Mouse (Mus musculus) CH12.LX (cell line): ENCODE measurements around the gene Rac3. TPM values are rescaled to one million over a fixed set of nuclear protein-coding genes. Genes with fewer than 3 reads are reported as not detected.

Experiments used
- DNase-seq: peaks from one replicate; pipeline ENCODE4 v3.0.0-alpha.2; 2013; ENCODE audit errors: extremely low read depth
- H3K27ac ChIP-seq: 2 replicates; pipeline ENCODE4 v1.5.1; 2012; ENCODE audit warnings: low read depth, mild to moderate bottlenecking, control low read depth, moderate library complexity; ENCODE audit not compliant: insufficient read depth
- H3K27me3 ChIP-seq: replicated peaks from 2 replicates; pipeline ENCODE3; 2012; ENCODE audit warnings: inconsistent platforms
- H3K36me3 ChIP-seq, 2 experiments: replicated peaks in 1 of 2; 2 replicates each; pipeline versions ENCODE3 to v1.6.1; 2012; ENCODE audit warnings: inconsistent platforms in 1 of 2, low read length in 1 of 2, mild to moderate bottlenecking in 1 of 2, mixed read lengths in 1 of 2, moderate library complexity in 1 of 2; ENCODE audit not compliant: control insufficient read depth in 1 of 2, insufficient read depth in 1 of 2
- H3K4me1 ChIP-seq, 2 experiments: 2 replicates each; pipeline ENCODE4 v1.6.1; 2012; ENCODE audit warnings: inconsistent platforms in 1 of 2, moderate library complexity in 1 of 2; ENCODE audit not compliant: insufficient read depth in 2 of 2, control insufficient read depth in 1 of 2
- H3K4me2 ChIP-seq: 2 replicates; pipeline ENCODE4 v1.6.1; 2012; ENCODE audit warnings: low read depth, mild to moderate bottlenecking, control low read depth; ENCODE audit not compliant: poor library complexity, insufficient read depth, severe bottlenecking
- H3K4me3 ChIP-seq, 3 experiments: fragments of 150-350 bp in 1 of 3; sonication (generic) in 1 of 3; replicated peaks in 1 of 3; 2 replicates each; pipeline versions ENCODE3 to v1.5.1; 2011 to 2012; ENCODE audit warnings: low read depth in 2 of 3, low read length in 2 of 3, mild to moderate bottlenecking in 2 of 3, moderate library complexity in 2 of 3, control low read depth in 1 of 3, improper control_type of control experiment in 1 of 3, inconsistent platforms in 1 of 3, mixed read lengths in 1 of 3; ENCODE audit not compliant: poor library complexity in 1 of 3
- H3K79me2 ChIP-seq: replicated peaks from 2 replicates; pipeline ENCODE4 v1.6.1; 2012; ENCODE audit warnings: mild to moderate bottlenecking, moderate library complexity; ENCODE audit not compliant: control insufficient read depth, poor library complexity, insufficient read depth, severe bottlenecking; ENCODE audit errors: extremely low read depth
- H3K9ac ChIP-seq: 2 replicates; pipeline ENCODE4 v1.6.1; 2012; ENCODE audit warnings: low read depth, mild to moderate bottlenecking, control low read depth, moderate library complexity; ENCODE audit not compliant: insufficient read depth
- H3K9me3 ChIP-seq: replicated peaks from 2 replicates; pipeline ENCODE3; 2012; ENCODE audit warnings: low read length, inconsistent platforms, mixed read lengths
- BHLHE40 ChIP-seq: IDR thresholded peaks from 2 replicates; pipeline ENCODE4 v1.6.1; 2011; ENCODE audit warnings: mild to moderate bottlenecking, low read depth, low read length, improper control_type of control experiment
- CHD1 ChIP-seq: IDR thresholded peaks from 2 replicates; pipeline ENCODE4 v1.6.1; 2012; ENCODE audit warnings: low read depth, low read length, improper control_type of control experiment, inconsistent platforms
- CHD2 ChIP-seq: IDR thresholded peaks from 2 replicates; pipeline ENCODE4 v1.6.1; 2011; ENCODE audit warnings: low read length, improper control_type of control experiment
- ELF1 ChIP-seq: IDR thresholded peaks from 2 replicates; pipeline ENCODE4 v1.6.1; 2014; ENCODE audit warnings: low read depth, mild to moderate bottlenecking, inconsistent platforms, low read length, improper control_type of control experiment
- EP300 ChIP-seq: IDR thresholded peaks from 2 replicates; pipeline ENCODE4 v1.6.1; 2011; ENCODE audit warnings: low read length, improper control_type of control experiment
- ETS1 ChIP-seq: conservative IDR thresholded peaks from 2 replicates; pipeline ENCODE4 v1.6.1; 2012; ENCODE audit warnings: low read depth, mild to moderate bottlenecking, inconsistent platforms, low read length, improper control_type of control experiment, moderate library complexity
- HCFC1 ChIP-seq: IDR thresholded peaks from 2 replicates; pipeline ENCODE4 v1.6.1; 2012; ENCODE audit warnings: low read depth, mild to moderate bottlenecking, inconsistent platforms, low read length, improper control_type of control experiment
- IRF4 ChIP-seq: IDR thresholded peaks from 2 replicates; pipeline ENCODE4 v1.6.1; 2014; ENCODE audit warnings: low read depth, mild to moderate bottlenecking, inconsistent platforms, low read length, improper control_type of control experiment
- JUND ChIP-seq: conservative IDR thresholded peaks from 2 replicates; pipeline ENCODE4 v1.6.1; 2011; ENCODE audit warnings: low read depth, low read length, improper control_type of control experiment
- KAT2A ChIP-seq: IDR thresholded peaks from 2 replicates; pipeline ENCODE4 v1.6.1; 2012; ENCODE audit warnings: low read length, improper control_type of control experiment, inconsistent platforms; ENCODE audit not compliant: insufficient replicate concordance
- MAZ ChIP-seq: IDR thresholded peaks from 2 replicates; pipeline ENCODE4 v1.6.1; 2012; ENCODE audit warnings: low read depth, mild to moderate bottlenecking, inconsistent platforms, low read length, improper control_type of control experiment, moderate library complexity
- MEF2A ChIP-seq: IDR thresholded peaks from 2 replicates; pipeline ENCODE4 v1.6.1; 2014; ENCODE audit warnings: low read depth, mild to moderate bottlenecking, inconsistent platforms, low read length, improper control_type of control experiment, borderline replicate concordance
- PAX5 ChIP-seq: IDR thresholded peaks from 2 replicates; pipeline ENCODE4 v1.6.1; 2012; ENCODE audit warnings: low read length, inconsistent platforms, mixed read lengths
- POLR2AphosphoS2 ChIP-seq: IDR thresholded peaks from 2 replicates; pipeline ENCODE4 v1.6.1; 2011; ENCODE audit warnings: low read depth, low read length, improper control_type of control experiment
- RCOR1 ChIP-seq: conservative IDR thresholded peaks from 2 replicates; pipeline ENCODE4 v1.6.1; 2012; ENCODE audit warnings: low read depth, mild to moderate bottlenecking, inconsistent platforms, low read length, improper control_type of control experiment
- TBP ChIP-seq: conservative IDR thresholded peaks from 2 replicates; pipeline ENCODE4 v1.6.1; 2011; ENCODE audit warnings: low read depth, low read length, improper control_type of control experiment
- USF1 ChIP-seq: IDR thresholded peaks from 2 replicates; pipeline ENCODE4 v1.6.1; 2014; ENCODE audit warnings: low read depth, mild to moderate bottlenecking, inconsistent platforms, low read length, improper control_type of control experiment
- USF2 ChIP-seq: conservative IDR thresholded peaks from 2 replicates; pipeline ENCODE4 v1.6.1; 2011; ENCODE audit warnings: low read depth, low read length, improper control_type of control experiment
- ZMIZ1 ChIP-seq: IDR thresholded peaks from 2 replicates; pipeline ENCODE4 v1.6.1; 2012; ENCODE audit warnings: low read depth, mild to moderate bottlenecking, inconsistent platforms, low read length, improper control_type of control experiment
- ZNF384 ChIP-seq: IDR thresholded peaks from 2 replicates; pipeline ENCODE4 v1.6.1; 2012; ENCODE audit warnings: low read depth, low read length, improper control_type of control experiment, inconsistent platforms
- dilution Hi-C: fragments of 300-500 bp; cut with MboI; formaldehyde crosslinking; loops from 2 replicates; pipeline ENCODE4 v1.14.3; 2020; ENCODE audit warnings: low sequenced_read_pairs; ENCODE audit not compliant: extremely low pct_unique_long_range_greater_than_20kb, extremely low pct_ligation_motif_present
- in situ Hi-C: fragments of 300-500 bp; cut with MboI; formaldehyde crosslinking; loops from 3 replicates; pipeline ENCODE4 v1.14.3; 2019; ENCODE audit warnings: low sequenced_read_pairs, low pct_ligation_motif_present, low pct_unique_long_range_greater_than_20kb, mixed read lengths
- polyA plus RNA-seq: library from polyadenylated mRNA; unstranded; fragments of >175 nt; gene quantifications from 2 replicates; pipeline ENCODE4 v1.2.1, GENCODE M21; 2012; ENCODE audit warnings: low read depth; ENCODE audit not compliant: insufficient read length
- total RNA-seq, 2 experiments: library from RNA; depleted of rRNA; stranded (reverse); fragments of 300-350 nt in 1 of 2; fragments of >200 nt in 1 of 2; gene quantifications; 2 replicates each; pipeline ENCODE4 v1.2.3; 2012 to 2014

Rac3 gene
- total and polyA plus RNA-seq, 3 experiments, result 3.4 to 8.9 (median 5.5) TPM

GRCm38 (mm10) chr11:120707969-120708368 lies 13.3 kb upstream of the Rac3 start:
- H3K27ac ChIP-seq, result no peak overlapping the region
- H3K79me2 ChIP-seq, result no peaks in the 10 kb centered on the region
- H3K9me3 ChIP-seq, result no peaks in the 10 kb centered on the region
- TF ChIP-seq CHD2 (no peak), JUND (no peak), MAZ (no peak), USF2 (no peak), ZMIZ1 (no peak), ETS1 (no peak), IRF4 (no peak), TBP (no peak), EP300 (no peak)
- TF ChIP-seq, all 38 proteins: peak for 0
- dilution Hi-C loops, result no loop called here
- Histone ChIP-seq H3K4me3 (no peak overlapping the region), H3K4me1 (peaks cover 17 to 43% of the 10 kb centered on the region in 2 experiments), H3K36me3 (peaks cover 39 to 88% of the 10 kb centered on the region in 2 experiments), H3K9ac (no peak overlapping the region), H3K27me3 (no peaks in the 10 kb centered on the region), H3K4me2 (0 out of 2 replicates have a peak overlapping the region, but pooled peaks have one; percentile 1)
- no peak for DNase-seq
- in situ Hi-C loops, result no loop called here

GRCm38 (mm10) chr11:120709551-120709950 lies 11.7 kb upstream of the Rac3 start:
- Histone ChIP-seq H3K27ac (no peak overlapping the region), H3K79me2 (no peaks in the 10 kb centered on the region), H3K4me3 (no peak overlapping the region), H3K9me3 (no peaks in the 10 kb centered on the region), H3K9ac (no peak overlapping the region), H3K4me1 (peaks cover 17 to 47% of the 10 kb centered on the region in 2 experiments), H3K36me3 (peaks cover 32 to 73% of the 10 kb centered on the region in 2 experiments), H3K4me2 (no peak overlapping the region), H3K27me3 (no peaks in the 10 kb centered on the region)
- in situ Hi-C loops (no loop called here), dilution Hi-C loops (no loop called here)
- TF ChIP-seq KAT2A (no peak), HCFC1 (no peak), CHD2 (no peak), BHLHE40 (no peak), RCOR1 (no peak), MEF2A (no peak), POLR2AphosphoS2 (no peak), ZNF384 (no peak), USF1 (no peak), TBP (no peak), CHD1 (no peak), PAX5 (no peak), ELF1 (no peak), ZMIZ1 (no peak), USF2 (no peak)
- no peak for DNase-seq
